Mouse (Mus musculus): ENCODE measurements around the gene Btbd11.
A peak's percentile ranks its signal among the peaks of the same experiment; 100 is the strongest.

Gene Btbd11

DNA sequence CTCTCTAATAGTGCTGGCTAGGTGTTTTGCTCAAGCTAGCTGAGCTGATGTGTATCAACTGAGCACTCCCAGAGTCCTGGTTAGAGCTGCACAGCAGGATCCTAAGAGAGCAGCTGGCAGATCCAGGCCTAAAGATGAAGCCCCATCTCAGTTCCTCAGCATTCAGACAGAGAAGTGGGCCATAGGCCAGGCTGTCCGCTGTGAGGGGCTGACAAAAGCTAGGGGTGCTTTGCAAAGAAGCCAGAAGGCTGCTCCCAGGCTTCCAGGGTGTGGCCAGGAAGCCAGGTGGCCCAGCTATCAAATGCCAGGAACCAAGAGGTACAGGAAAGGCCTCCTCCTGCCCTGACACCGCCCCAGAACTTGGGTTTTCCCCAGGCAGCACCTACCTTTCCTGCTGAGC, 140.0 kb downstream of the Btbd11 start:
- DNase-seq (ENCODE audit: low read depth) = no peak

- no peak for DNase-seq (ENCODE audit: low read depth)
Measured at GRCm38 (mm10) chr10:85527722-85528121, 141.1 kb downstream of the Btbd11 start.

DNA sequence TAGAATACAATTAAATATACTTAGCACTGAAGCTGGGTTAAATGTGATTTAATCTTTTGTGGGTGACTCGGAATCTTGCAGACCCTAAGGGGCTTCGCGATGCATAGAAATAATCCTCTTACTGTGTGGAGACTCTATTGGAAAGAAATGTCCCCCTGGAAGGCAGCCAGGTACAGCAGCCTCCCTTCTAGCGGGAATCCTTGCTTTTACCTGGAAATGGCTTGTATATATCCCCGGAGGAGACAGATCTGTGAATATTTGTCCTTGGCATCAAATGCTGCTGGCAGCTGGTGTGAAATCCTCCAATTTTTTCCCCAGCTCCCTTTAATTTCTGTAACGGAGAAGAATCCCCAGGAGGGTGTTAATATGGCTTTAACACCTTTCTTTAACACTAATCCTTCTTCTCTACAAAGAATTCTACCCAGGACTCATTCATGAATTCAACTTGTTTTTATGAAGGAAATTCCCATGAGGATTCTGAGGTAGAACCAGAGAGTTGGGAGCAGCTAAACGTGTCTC, 146.6 kb downstream of the Btbd11 start:
- DNase-seq (ENCODE audit: low read depth) = no peak

DNA sequence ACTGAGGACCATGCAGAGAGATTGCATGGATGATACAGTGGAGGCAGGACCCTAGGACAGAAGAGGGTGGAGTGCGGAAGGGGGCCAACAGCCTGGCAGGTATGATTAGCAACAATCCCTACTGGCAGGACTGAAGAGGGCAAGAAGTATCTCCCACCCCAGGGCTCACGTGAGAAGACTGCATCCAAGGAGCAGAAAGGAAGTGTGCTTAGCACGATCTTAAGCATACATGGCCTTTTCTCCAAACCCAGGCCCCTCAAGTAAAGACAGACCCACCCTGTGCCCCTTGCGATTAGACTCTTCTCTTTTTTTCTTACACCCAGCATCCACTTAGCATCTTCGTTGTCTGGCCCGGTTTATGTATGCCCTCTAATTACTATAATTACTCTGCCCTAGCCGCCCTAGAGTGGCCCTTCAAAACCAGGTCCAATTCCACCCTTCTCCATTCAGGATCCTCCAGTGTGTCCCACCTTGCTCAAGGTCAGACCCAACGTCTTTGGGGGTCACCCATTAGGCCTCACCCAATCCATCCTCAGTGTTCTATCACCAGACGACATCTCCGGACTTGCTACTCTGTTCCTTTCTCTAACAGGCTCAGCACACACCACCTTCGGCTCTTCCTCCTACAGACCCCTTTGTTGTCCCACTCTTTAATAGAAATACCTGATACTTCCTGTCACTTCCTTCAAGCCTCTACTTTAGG, 151.6 kb downstream of the Btbd11 start:
- no peak for DNase-seq (ENCODE audit: low read depth)

GRCm38 (mm10) chr10:85539510-85540120, 153.0 kb downstream of the Btbd11 start:
- no peak for DNase-seq (ENCODE audit: low read depth)

GRCm38 (mm10) chr10:85540311-85541093, 153.9 kb downstream of the Btbd11 start:
- no peak for DNase-seq (ENCODE audit: low read depth)

DNA sequence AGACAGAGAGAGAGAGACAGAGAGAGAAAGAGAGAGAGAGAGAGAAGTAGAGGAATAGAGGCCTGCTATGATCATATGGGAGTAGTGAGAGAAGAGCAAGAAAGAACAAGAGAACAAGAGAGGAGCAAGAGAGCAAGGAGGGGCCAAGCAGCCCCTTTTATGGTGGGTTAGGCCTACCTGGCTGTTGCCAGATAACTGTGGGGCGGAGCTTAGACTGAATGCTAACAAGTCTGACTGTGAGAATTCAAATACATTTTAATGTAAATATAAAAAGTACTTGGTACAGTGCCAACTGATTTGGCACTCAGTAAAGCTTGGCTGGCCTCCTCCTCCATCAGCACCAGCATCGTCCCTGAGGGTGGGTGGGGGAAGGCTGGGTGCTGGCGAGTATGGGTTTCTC, 154.9 kb downstream of the Btbd11 start:
- no peak for DNase-seq (ENCODE audit: low read depth)

DNA sequence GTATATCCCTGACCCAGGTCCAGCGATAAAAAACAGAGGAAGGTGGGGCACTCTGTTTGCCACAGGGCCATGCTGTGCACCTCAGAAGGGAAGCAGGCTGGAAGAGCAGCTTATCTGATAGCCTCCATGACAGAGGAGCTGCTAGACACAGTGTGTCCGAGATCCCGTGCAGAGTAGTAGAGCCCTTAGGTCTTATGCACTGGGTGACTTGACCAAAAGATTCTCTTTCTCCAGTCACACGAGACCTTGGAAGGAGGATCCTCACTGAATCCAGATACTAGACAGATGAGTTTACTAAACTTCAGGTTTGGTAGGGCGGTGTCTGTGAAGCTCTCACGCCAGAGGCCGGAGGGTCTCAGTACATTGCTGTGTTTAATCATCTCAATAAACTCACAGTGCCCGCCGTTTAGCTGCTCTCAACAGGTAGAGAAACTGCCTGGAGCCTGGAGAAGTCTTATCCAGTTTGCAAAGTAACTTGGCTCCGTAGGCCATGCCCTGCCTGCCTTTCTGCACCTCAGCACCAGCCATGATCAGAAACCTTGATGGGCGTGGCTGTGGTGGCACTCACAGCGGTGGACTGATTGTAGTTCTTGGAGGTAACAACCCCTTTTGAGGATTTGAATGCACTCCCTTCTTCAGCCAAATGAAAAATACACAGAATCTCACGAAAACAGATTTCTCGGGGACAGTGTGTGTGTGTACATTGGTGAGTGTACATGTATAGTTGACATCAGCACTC, 155.4 kb downstream of the Btbd11 start:
- DNase-seq (ENCODE audit: low read depth) = no peak

DNA sequence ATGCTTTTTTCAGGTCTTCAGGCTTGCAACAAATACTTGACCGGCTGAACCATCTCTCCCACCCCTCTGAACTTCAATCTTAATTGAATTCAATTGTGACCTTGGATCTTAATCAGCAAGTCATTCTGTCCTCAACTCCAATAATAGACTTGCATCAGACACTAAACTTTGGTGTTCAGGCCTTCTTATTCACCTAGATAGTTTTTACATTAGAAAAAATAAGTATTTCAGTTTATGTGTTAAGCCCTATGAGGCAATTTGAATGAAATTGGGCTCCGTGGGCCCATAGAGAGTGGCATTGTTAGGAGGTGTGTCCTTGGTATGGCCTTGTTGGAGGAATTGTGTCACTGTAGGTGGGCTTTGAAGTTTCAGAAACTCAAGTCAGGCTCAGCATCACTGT, 156.7 kb downstream of the Btbd11 start:
- DNase-seq (ENCODE audit: low read depth) = no peak

- DNase-seq (ENCODE audit: low read depth) = no peak
Measured at GRCm38 (mm10) chr10:85544991-85545390, 158.4 kb downstream of the Btbd11 start.

DNA sequence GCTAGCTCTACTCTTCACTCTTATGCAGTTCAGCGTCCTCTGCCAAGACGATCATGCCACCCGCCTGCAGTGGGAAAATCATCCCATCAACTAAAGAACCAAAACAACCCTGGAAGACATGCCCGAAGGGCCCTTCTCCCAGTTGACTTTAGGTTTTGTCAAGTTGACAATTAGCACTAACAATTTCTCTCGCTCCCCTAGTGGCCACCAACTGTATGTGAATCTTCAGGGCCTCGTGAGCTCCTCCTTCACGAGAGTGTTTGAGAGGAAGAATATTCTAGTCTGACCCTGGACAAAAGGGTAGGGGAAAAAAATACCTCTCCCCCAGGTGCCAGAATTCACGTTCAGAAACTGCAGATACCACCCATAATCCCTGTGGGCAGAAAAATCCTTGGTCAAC, 168.6 kb downstream of the Btbd11 start:
- peak; percentile 2 for DNase-seq (ENCODE audit: low read depth)

- DNase-seq (ENCODE audit: low read depth) = no peak
Measured at GRCm38 (mm10) chr10:85561418-85561817, 174.8 kb downstream of the Btbd11 start.

DNA sequence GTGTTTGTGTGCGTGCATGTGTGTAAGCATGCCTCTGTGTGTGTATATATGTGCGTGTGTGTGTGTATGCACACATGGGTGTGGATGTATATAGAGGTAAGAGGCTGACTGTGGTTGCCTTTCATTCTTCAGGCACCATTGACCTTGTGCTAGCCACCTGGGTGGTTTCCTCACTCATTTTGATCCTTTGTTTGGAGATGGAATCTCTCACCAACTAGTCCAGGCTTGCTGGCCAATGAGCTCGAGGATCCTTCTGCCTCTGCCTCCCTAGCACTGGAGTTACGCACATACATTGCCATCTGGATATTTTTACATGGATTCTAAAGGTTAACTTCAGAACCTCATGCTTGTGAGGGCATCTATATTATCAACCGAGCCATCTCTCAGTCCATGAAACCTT, 184.8 kb downstream of the Btbd11 start:
- DNase-seq (ENCODE audit: low read depth) = no peak

- DNase-seq (ENCODE audit: low read depth) = no peak
Measured at GRCm38 (mm10) chr10:85572571-85572970, 186.0 kb downstream of the Btbd11 start.

DNA sequence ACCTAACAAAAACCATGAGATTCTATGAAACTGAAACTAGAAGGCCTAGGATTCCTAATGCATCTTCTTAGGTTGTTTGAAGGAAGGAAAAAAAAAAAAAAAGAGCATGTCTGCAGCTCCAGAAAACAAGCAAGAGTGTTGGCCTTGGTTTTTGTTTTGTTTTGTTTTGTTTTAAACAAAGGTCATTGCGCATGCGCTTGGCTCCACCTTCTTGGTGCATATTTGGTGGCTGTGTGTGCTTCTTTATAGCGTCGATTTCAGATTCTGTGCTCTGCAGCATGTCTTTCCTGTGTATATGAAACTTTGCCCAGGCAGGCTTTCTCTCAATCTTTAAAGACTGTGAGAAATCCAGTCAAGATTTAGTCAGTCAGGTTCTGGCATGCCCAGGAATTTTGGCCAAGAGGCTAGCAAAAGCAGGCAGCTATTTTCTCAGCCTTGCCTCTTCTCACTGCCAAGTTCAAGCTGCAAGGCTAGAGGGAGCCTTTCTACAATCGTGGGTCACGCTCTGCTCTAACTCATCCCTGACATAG, 191.3 kb downstream of the Btbd11 start:
- no peak for DNase-seq (ENCODE audit: low read depth)

- DNase-seq (ENCODE audit: low read depth) = no peak
Measured at GRCm38 (mm10) chr10:85578571-85579465, 192.2 kb downstream of the Btbd11 start.

GRCm38 (mm10) chr10:85587758-85588157, 201.1 kb downstream of the Btbd11 start:
- no peak for DNase-seq (ENCODE audit: low read depth)

DNA sequence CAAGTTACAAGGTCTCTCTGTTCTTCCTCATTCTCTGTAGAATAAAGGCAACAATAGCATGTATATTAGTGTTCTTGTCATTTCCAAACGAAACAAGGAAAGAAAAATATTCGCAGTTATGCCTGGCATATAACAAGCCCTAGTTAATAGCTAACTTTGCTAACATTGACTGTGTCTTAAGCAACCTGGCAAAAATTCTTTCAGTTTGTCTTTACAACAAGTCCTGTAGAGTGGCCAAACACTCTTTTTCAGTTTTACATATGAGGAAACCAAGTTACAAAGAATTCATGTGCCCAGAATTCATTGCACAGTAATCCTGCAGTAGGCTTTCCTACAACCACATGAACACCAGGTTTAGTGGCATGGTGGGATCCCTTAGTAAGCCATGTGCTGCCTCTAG, 203.4 kb downstream of the Btbd11 start:
- DNase-seq (ENCODE audit: low read depth) = no peak

- DNase-seq (ENCODE audit: low read depth) = no peak
Measured at GRCm38 (mm10) chr10:85591296-85591695, 204.7 kb downstream of the Btbd11 start.

DNA sequence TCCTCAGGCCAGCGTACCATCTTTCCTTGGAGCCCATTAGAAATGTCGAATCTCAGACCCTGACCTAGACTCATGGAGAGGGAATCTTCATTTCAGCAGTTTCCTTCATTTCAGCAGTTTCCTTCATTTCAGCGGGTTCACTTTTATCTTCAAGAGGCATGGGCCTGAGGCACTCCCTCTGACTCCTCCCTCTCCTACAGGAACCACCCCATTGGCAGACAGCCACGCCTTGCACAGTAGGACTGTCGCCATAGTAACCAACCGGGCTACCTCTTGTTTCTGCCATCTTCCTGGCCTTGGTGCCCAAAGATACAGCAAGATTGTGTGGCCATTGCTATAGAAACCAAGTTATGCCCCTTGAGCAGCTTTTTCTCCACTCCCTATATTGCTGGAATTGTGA, 205.4 kb downstream of the Btbd11 start:
- DNase-seq (ENCODE audit: low read depth) = no peak

- DNase-seq (ENCODE audit: low read depth) = no peak
Measured at GRCm38 (mm10) chr10:85596301-85596700, 209.7 kb downstream of the Btbd11 start.

All from induced T-regulatory cell, adult 2 months (primary cell).